Mouse (Mus musculus) kidney, postnatal 0 days (tissue): ENCODE data around the gene Spem1. TPM values are rescaled to one million over a fixed set of nuclear protein-coding genes. Genes with fewer than 3 reads are reported as not detected.
A peak's percentile ranks its signal among the peaks of the same experiment; 100 is the strongest.

Source experiments
- ATAC-seq: fragments of 200-750 bp; cut with Nextera tagmentation; replicated peaks from 2 replicates; pipeline ENCODE4 v1.8.0; 2017; ENCODE audit warnings: low read depth, moderate number of reproducible peaks, moderate TSS enrichment, moderate library complexity; ENCODE audit not compliant: low FRiP score
- DNase-seq: peaks from one replicate; pipeline ENCODE4 v3.0.0-alpha.2; 2016; ENCODE audit warnings: low spot score
- H3K27ac ChIP-seq: fragments of 300-500 bp; sonication (generic); 2 replicates; pipeline ENCODE4 v1.5.1; 2014; ENCODE audit warnings: mild to moderate bottlenecking
- H3K27me3 ChIP-seq: fragments of 300-500 bp; sonication (generic); 2 replicates; pipeline ENCODE4 v1.6.1; 2014; ENCODE audit warnings: low read length, mixed read lengths; ENCODE audit not compliant: insufficient read depth
- H3K36me3 ChIP-seq: fragments of 300-500 bp; sonication (generic); 2 replicates; pipeline ENCODE4 v1.6.1; 2014; ENCODE audit warnings: low read length, mixed read lengths; ENCODE audit not compliant: insufficient read depth
- H3K4me1 ChIP-seq: fragments of 300-500 bp; sonication (generic); replicated peaks from 2 replicates; pipeline ENCODE4 v1.6.1; 2014; ENCODE audit warnings: antibody characterized with exemption, low read length, mixed read lengths; ENCODE audit not compliant: insufficient read depth
- H3K4me2 ChIP-seq: fragments of 300-500 bp; sonication (generic); 2 replicates; pipeline ENCODE4 v1.6.1; 2014; ENCODE audit warnings: mild to moderate bottlenecking, low read length, moderate library complexity, mixed read lengths
- H3K4me3 ChIP-seq: fragments of 300-500 bp; sonication (generic); replicated peaks from 2 replicates; pipeline ENCODE4 v1.5.1; 2014; ENCODE audit warnings: low read depth, low read length
- H3K9ac ChIP-seq: fragments of 300-500 bp; sonication (generic); 2 replicates; pipeline ENCODE4 v1.6.1; 2014; ENCODE audit warnings: low read depth, low read length
- H3K9me3 ChIP-seq: fragments of 300-500 bp; sonication (generic); replicated peaks from 2 replicates; pipeline ENCODE4 v1.6.1; 2016; ENCODE audit warnings: low read length, inconsistent platforms, mixed read lengths
- CTCF ChIP-seq: IDR thresholded peaks from 2 replicates; pipeline ENCODE4 v1.5.1; 2016; ENCODE audit warnings: antibody characterized with exemption, low read depth, mild to moderate bottlenecking, moderate library complexity
- WGBS: fragments of 180-500 bp; shearing (Covaris S2); extraction: QIAGEN DNeasy Blood & Tissue Kit; methylation state at CpG from one replicate; pipeline ENCODE4 v1.1.7; 2014; 5-methylcytosine and 5-hydroxymethylcytosine counted together
- polyA plus RNA-seq: library from polyadenylated mRNA; unstranded; fragments of >200 nt; fragmentation: Nextera tagmentation; extraction: Ambion mirVana; gene quantifications from 2 replicates; pipeline ENCODE4 v1.2.1, GENCODE M21; 2015

Spem1 gene
- polyA plus RNA-seq, 1 experiment from 2014 or later, result not detected

GRCm38 (mm10) chr11:69802648-69803105 lies 19.3 kb downstream of the Spem1 start:
- peaks cover 5% of the 10 kb centered on the region; the same call in 1 of the 2 replicates for H3K27me3 ChIP-seq
- no peak overlapping the region for H3K27ac ChIP-seq
- TF ChIP-seq CTCF, result no peak
- no peaks in the 10 kb centered on the region for H3K36me3 ChIP-seq
- H3K9ac ChIP-seq, result peak overlapping the region; percentile 51; the same call in 1 of the 2 replicates
- DNase-seq, result peak; percentile 91
- H3K4me2 ChIP-seq, result peak overlapping the region; percentile 93
- H3K4me1 ChIP-seq, result peaks cover 44% of the 10 kb centered on the region
- H3K9me3 ChIP-seq, result no peaks in the 10 kb centered on the region
- WGBS, result under 1% methylated on average over 33 of the region's 33 CpGs
- ATAC-seq, result no peak
- H3K4me3 ChIP-seq, result peak overlapping the region; percentile 39

- Histone ChIP-seq H3K9ac (peak within 1 kb of the TSS; percentile 68), H3K27ac (0 out of 2 replicates have a peak within 1 kb of the TSS, but pooled peaks have one; percentile 31), H3K4me3 (peak within 1 kb of the TSS; percentile 47), H3K27me3 (peaks cover 5% of the 10 kb centered on the region; the same call in 1 of the 2 replicates), H3K4me1 (peaks cover 44% of the 10 kb centered on the region), H3K36me3 (no peaks in the 10 kb centered on the region), H3K4me2 (peak within 1 kb of the TSS; percentile 93), H3K9me3 (no peaks in the 10 kb centered on the region)
- TF ChIP-seq CTCF, result no peak
- DNase-seq, result no peak
- 2% methylated on average over 32 of the region's 33 CpGs for WGBS
- ATAC-seq, result no peak
Observed at GRCm38 (mm10) chr11:69801379-69801977, 20.5 kb downstream of the Spem1 start, which contains the start of gene Fgf11. TSS of gene Fgf11 (minus strand) at chr11:69801857.

- Histone ChIP-seq H3K4me3 (peak overlapping the region; percentile 47), H3K4me2 (peak overlapping the region; percentile 93), H3K9ac (peak overlapping the region; percentile 68), H3K36me3 (no peaks in the 10 kb centered on the region), H3K9me3 (no peaks in the 10 kb centered on the region), H3K27ac (0 out of 2 replicates have a peak overlapping the region, but pooled peaks have one; percentile 31), H3K4me1 (peaks cover 50% of the 10 kb centered on the region), H3K27me3 (0 out of 2 replicates have a peak, but pooled peaks cover 1% of the 10 kb centered on the region)
- peak; percentile 48 for ATAC-seq
- no peak for TF ChIP-seq CTCF
- DNase-seq, result peak; percentile 91
- under 1% methylated on average over 34 of the region's 36 CpGs for WGBS
Observed at GRCm38 (mm10) chr11:69800392-69801197, 21.4 kb downstream of the Spem1 start.

DNA sequence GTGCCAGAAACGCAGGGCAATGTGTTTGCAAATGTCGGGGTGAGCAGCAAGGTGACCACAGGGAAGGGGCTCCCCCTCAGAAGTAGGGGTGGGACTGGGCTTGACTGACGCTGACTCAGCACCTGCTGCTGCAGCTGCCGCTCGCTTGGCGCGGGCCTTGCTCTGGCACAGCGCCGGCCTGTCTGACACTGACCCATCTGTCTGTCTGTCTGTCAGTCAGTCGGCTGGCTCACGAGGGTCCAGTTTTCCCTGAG lies 21.9 kb downstream of the Spem1 start:
- Histone ChIP-seq H3K9ac (peak overlapping the region; percentile 68; the same call in 1 of the 2 replicates), H3K4me1 (peaks cover 50% of the 10 kb centered on the region), H3K27me3 (no peaks in the 10 kb centered on the region), H3K4me2 (peak overlapping the region; percentile 93), H3K4me3 (peak overlapping the region; percentile 47), H3K9me3 (no peaks in the 10 kb centered on the region), H3K36me3 (no peaks in the 10 kb centered on the region), H3K27ac (no peak overlapping the region)
- no peak for DNase-seq
- TF ChIP-seq CTCF, result no peak
- ATAC-seq, result no peak
- WGBS, result 3% methylated on average over 11 of the region's 11 CpGs

DNA sequence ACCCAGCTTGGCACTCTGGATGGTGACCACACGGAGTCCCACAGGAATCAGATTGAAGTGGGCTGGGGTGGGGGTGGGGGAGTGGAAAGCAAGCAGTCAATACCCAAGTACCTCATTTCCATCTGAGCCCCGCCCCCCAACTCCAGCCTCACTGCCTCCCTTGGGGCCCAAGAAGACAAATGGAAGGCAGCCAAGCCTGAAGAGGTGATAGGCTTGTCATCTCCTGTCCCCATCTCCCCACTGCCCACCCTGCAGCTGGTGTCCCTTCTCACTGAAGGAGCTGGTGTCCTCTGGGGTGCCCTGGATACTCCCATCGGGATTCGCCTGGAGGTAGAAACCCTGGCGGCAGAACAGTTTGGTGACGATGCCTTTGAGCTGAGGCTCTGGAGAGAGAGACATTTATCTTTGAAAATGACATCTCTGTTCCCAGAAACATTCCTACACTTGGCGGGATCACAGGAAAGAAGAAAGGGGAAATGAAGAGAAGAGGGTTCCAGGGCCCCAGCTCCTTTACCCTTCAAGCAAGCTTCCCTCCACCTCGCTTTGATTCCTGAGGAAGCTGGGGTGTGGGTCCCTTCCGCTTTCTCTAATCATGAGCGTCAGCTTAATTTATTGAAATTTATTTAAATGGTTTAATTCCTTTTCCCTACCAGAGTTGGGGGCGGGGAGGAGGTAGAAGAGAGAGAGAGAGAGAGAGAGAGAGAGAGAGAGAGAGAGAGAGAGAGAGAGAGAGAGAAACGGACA lies 22.4 kb downstream of the Spem1 start:
- peak overlapping the region; percentile 93 for H3K4me2 ChIP-seq
- peaks cover 45% of the 10 kb centered on the region for H3K4me1 ChIP-seq
- WGBS, result 21% methylated on average over 12 of the region's 12 CpGs
- no peaks in the 10 kb centered on the region for H3K36me3 ChIP-seq
- no peak overlapping the region for H3K9ac ChIP-seq
- no peaks in the 10 kb centered on the region for H3K27me3 ChIP-seq
- no peak for TF ChIP-seq CTCF
- no peaks in the 10 kb centered on the region for H3K9me3 ChIP-seq
- no peak for DNase-seq
- no peak for ATAC-seq
- no peak overlapping the region for H3K4me3 ChIP-seq
- H3K27ac ChIP-seq, result no peak overlapping the region

- Histone ChIP-seq H3K4me1 (peaks cover 31% of the 10 kb centered on the region), H3K9me3 (no peaks in the 10 kb centered on the region), H3K27me3 (no peaks in the 10 kb centered on the region), H3K4me2 (no peak overlapping the region), H3K36me3 (no peaks in the 10 kb centered on the region), H3K27ac (no peak overlapping the region), H3K9ac (no peak overlapping the region), H3K4me3 (no peak overlapping the region)
- DNase-seq, result no peak
- ATAC-seq, result no peak
- TF ChIP-seq CTCF, result no peak
- 83% methylated on average over 7 of the region's 7 CpGs for WGBS
Observed at GRCm38 (mm10) chr11:69797924-69798323, 24.1 kb downstream of the Spem1 start.
